Mouse (Mus musculus): ENCODE measurements around the gene St6gal1.

DNA sequence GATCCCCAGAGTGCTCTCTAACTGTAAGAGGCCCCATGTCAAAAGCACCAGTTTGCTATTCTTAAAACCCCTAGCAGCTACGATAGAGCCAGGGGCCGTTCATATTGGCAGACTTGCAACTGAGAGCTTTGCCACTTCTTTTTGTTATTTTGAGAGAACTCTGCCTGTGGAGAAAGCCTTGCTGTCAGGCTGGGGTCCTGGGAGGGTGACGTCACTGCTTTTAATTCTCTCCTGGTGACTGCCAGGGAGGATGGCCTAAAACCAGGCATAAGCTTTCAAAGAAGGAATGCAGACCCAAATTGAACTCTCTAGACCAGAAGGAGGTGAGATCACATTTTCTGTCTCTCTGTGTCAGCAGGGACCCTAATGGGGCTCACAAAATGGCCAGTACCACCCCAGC, 99.4 kb downstream of the St6gal1 start:
- no peak for TF ChIP-seq CTCF (IDR thresholded peaks at IDR 0.05; ENCODE audit: control insufficient read depth, insufficient read depth, insufficient replicate concordance, low read depth, low read length)
- no peak for TF ChIP-seq POLR2A (IDR thresholded peaks at IDR 0.05; ENCODE audit: control insufficient read depth, low read depth, low read length)
